Mouse (Mus musculus) heart, postnatal 0 days (tissue): Measurements from ENCODE around the gene Erc1.

Source experiments
- CTCF ChIP-seq: IDR thresholded peaks from 2 replicates; pipeline ENCODE4 v1.5.1; 2016; ENCODE audit warnings: antibody characterized with exemption, control low read depth, low read depth
- EP300 ChIP-seq: IDR thresholded peaks from 2 replicates; pipeline ENCODE4 v1.6.1; 2016; ENCODE audit warnings: antibody characterized with exemption, low read depth

DNA sequence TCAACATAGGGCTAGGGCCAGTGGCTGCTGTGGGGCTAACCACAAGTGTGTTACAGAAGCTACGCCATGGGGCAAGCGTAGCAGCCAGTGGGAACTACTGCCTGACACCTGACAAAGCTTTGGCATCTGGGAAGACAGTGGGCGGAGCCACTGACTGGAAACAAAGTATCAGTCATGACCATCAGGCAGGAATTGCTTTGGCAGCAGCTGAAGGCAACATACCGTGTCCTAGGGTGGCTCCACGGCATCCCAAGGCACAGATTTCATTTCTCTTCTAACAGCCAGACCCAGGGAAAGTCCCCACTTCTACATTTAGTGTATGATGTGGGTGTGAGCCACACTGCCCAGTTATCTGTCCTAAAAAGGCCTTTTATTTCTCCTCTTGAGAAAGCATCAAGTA lies 321.5 kb downstream of the Erc1 start:
- no peak for TF ChIP-seq EP300
- TF ChIP-seq CTCF: no peak
